Mouse (Mus musculus): Measurements from ENCODE around the gene Glrx5. TPM values are rescaled to one million over a fixed set of nuclear protein-coding genes. Genes with fewer than 3 reads are reported as not detected.

The Glrx5 gene
- polyA plus RNA-seq, 1 experiment: 245 TPM

DNA sequence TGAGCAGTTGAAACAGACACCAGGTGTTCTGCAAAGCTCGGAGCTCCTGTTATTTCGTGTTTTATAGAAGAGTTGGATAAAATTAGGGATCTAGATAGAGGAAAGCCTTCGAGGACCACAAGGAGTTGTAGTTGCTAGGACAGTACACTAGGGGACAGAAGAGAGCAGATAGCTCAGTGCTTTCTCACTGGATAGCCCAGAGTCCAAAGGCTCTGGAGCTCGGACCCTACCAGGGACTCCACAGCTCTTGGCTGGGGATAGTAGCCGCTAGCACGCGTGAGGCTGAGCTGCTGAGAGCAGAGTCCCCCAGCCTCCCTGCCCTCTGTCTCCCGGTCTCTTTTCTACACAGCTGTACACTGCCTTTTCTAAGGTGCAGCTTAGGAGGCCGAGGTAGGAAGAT lies 41.2 kb downstream of the Glrx5 start:
- H3K4me1 ChIP-seq (ENCODE audit: control insufficient read depth): peaks cover 3% of the 10 kb centered on the region; the same call in 1 of the 2 replicates
- no peaks in the 10 kb centered on the region for H3K27me3 ChIP-seq (ENCODE audit: control insufficient read depth)
- H3K4me3 ChIP-seq (replicated peaks): no peak overlapping the region
- TF ChIP-seq GATA1 (IDR thresholded peaks at IDR 0.05; ENCODE audit: low read length) (no peak), TAL1 (IDR thresholded peaks at IDR 0.05; ENCODE audit: low read length) (no peak)
- H3K36me3 ChIP-seq (ENCODE audit: control insufficient read depth): no peaks in the 10 kb centered on the region
- H3K9me3 ChIP-seq (ENCODE audit: control insufficient read depth, low read length): no peaks in the 10 kb centered on the region

DNA sequence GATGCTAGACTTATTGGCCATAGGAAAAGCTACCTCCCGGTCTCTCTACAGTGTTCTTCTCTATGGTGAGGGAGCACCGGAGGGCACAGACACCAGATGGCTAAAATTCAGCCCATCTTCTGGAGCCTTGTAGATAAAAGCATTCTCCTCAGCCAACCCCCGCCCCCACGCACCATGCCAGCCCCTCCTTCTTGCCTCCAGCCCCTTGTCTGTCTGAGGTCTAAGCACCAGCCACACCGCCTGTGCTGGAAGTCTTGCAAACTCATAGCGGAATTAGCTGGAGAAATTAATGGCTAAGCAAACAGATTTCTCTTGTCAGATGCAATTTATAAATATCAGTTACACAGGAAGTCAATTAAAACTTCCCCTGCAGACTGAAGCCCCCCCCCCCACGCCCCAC lies 43.0 kb downstream of the Glrx5 start:
- H3K27me3 ChIP-seq (ENCODE audit: control insufficient read depth): no peaks in the 10 kb centered on the region

DNA sequence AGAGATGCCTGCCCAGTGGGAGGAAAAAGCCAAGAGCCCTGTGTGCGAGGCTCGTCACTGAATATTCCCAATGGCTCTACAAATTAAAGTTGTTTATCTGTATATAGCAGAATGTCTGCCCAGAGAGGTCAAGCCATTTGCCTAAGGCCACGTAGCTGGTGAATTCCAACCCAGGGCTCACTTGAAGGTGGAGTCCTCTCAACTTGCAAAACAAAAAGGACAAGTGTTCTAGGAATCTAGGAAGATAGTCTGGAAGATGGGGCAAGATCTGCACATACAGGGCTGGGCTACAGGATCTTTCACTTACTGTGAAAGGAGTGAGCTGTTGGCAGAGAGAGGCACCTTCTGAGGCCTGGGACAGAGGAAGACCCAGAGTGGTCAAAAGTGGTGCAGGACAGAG lies 44.0 kb downstream of the Glrx5 start:
- Histone ChIP-seq H3K4me3 (replicated peaks) (no peak overlapping the region), H3K9me3 (ENCODE audit: control insufficient read depth, low read length) (no peaks in the 10 kb centered on the region), H3K4me1 (ENCODE audit: control insufficient read depth) (peaks cover 2% of the 10 kb centered on the region; the same call in 1 of the 2 replicates), H3K36me3 (ENCODE audit: control insufficient read depth) (no peaks in the 10 kb centered on the region), H3K27me3 (ENCODE audit: control insufficient read depth) (no peaks in the 10 kb centered on the region)
- no peak for TF ChIP-seq TAL1 (IDR thresholded peaks at IDR 0.05; ENCODE audit: low read length)
- no peak for TF ChIP-seq GATA1 (IDR thresholded peaks at IDR 0.05; ENCODE audit: low read length)

More for the DNA sequence above, 43.0 kb downstream of the Glrx5 start:
- no peak for TF ChIP-seq GATA1 (IDR thresholded peaks at IDR 0.05; ENCODE audit: low read length)
- no peak for TF ChIP-seq TAL1 (IDR thresholded peaks at IDR 0.05; ENCODE audit: low read length)
- no peaks in the 10 kb centered on the region for H3K9me3 ChIP-seq (ENCODE audit: control insufficient read depth, low read length)
- no peaks in the 10 kb centered on the region for H3K36me3 ChIP-seq (ENCODE audit: control insufficient read depth)
- H3K4me1 ChIP-seq (ENCODE audit: control insufficient read depth): peaks cover 2% of the 10 kb centered on the region; the same call in 1 of the 2 replicates
- H3K4me3 ChIP-seq (replicated peaks): no peak overlapping the region

DNA sequence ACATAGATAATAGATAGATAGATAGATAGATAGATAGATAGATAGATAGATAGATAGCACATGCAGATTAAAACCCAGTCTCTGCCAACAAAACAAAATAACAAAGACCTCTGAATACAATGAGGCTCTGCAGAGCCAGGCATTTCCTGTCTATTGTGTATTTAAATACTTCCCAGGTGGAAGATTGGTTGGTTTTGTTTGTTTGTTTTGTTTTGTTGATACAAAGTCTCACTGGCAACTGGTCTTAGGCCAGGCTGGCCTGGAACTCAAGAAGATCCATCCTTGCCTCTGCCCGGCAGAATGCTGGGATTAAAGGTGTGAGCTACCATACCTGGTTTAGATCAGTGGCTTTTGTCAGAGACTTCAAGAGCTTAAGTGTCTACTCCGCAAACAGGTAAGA lies 44.7 kb downstream of the Glrx5 start:
- Histone ChIP-seq H3K4me1 (ENCODE audit: control insufficient read depth) (peaks cover 2% of the 10 kb centered on the region; the same call in 1 of the 2 replicates), H3K27me3 (ENCODE audit: control insufficient read depth) (no peaks in the 10 kb centered on the region), H3K4me3 (replicated peaks) (no peak overlapping the region), H3K9me3 (ENCODE audit: control insufficient read depth, low read length) (peaks cover 2% of the 10 kb centered on the region; the same call in 1 of the 2 replicates), H3K36me3 (ENCODE audit: control insufficient read depth) (no peaks in the 10 kb centered on the region)
- no peak for TF ChIP-seq GATA1 (IDR thresholded peaks at IDR 0.05; ENCODE audit: low read length)
- no peak for TF ChIP-seq TAL1 (IDR thresholded peaks at IDR 0.05; ENCODE audit: low read length)

DNA sequence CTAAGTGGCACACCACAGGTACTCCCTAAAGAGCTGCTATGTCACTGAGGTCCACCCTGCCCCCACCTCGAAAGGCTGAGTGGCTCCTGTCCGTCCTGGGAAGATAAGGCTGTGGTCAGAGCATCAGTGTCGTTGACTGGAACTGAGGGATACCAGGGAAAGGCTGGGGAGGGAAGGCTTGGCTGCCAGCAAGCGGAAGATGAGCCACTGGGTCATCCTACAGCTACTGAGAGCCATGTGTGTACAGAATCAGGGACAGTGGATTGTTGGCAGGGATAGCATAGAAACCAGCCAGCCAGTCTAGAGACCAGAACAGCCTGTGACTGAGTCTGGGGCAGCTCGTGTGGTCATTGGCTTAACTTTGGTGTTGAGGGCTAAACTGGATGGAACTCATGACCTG lies 51.7 kb downstream of the Glrx5 start:
- Histone ChIP-seq H3K4me3 (replicated peaks) (no peak overlapping the region), H3K4me1 (ENCODE audit: control insufficient read depth) (no peaks in the 10 kb centered on the region), H3K27me3 (ENCODE audit: control insufficient read depth) (no peaks in the 10 kb centered on the region), H3K9me3 (ENCODE audit: control insufficient read depth, low read length) (peaks cover 4% of the 10 kb centered on the region; the same call in 1 of the 2 replicates), H3K36me3 (ENCODE audit: control insufficient read depth) (no peaks in the 10 kb centered on the region)
- no peak for TF ChIP-seq TAL1 (IDR thresholded peaks at IDR 0.05; ENCODE audit: low read length)
- TF ChIP-seq GATA1 (IDR thresholded peaks at IDR 0.05; ENCODE audit: low read length): no peak

DNA sequence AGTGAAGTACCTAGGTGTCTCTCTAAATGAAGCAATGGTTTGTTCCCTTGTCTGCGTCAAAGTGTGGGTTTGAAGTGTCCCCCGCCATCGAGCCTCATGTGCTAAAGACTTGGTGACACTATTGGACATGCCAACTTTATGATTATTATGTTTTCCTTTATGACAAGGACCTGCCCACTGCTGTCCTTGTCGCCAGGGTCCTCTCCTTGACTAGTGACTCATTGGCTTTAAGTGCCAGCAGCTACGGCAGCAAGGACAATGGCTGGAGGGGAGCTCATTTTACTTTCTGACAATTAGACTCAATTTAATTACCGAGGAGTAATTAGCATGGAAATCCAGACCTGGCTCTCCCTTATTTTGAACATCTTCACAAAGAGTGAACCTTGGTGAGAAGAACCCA lies 52.3 kb downstream of the Glrx5 start:
- TF ChIP-seq GATA1 (IDR thresholded peaks at IDR 0.05; ENCODE audit: low read length) (no peak), TAL1 (IDR thresholded peaks at IDR 0.05; ENCODE audit: low read length) (no peak)
- H3K27me3 ChIP-seq (ENCODE audit: control insufficient read depth): no peaks in the 10 kb centered on the region
- peaks cover 4% of the 10 kb centered on the region; the same call in 1 of the 2 replicates for H3K9me3 ChIP-seq (ENCODE audit: control insufficient read depth, low read length)
- H3K4me3 ChIP-seq (replicated peaks): no peak overlapping the region
- no peaks in the 10 kb centered on the region for H3K36me3 ChIP-seq (ENCODE audit: control insufficient read depth)
- no peaks in the 10 kb centered on the region for H3K4me1 ChIP-seq (ENCODE audit: control insufficient read depth)

DNA sequence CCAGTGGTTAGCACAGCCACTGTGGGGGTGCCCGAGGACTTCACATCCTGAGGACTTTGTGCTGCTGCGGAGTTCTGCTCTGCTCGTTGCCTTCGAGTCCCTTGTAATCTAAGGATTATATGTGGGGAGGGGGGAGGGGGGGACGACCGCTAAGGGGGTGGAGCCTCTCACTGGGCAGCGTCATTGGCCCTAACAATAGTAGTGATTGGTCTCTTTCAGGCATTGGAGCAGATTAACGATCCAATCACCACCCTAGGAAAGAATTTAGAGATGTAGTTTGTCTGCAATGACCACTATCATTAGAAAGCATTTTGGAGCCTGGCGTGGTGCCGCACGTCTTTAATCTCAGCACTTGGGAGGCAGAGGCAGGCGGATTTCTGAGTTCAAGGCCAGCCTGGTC lies 52.8 kb downstream of the Glrx5 start:
- Histone ChIP-seq H3K36me3 (ENCODE audit: control insufficient read depth) (no peaks in the 10 kb centered on the region), H3K9me3 (ENCODE audit: control insufficient read depth, low read length) (peaks cover 4% of the 10 kb centered on the region; the same call in 1 of the 2 replicates), H3K4me1 (ENCODE audit: control insufficient read depth) (no peaks in the 10 kb centered on the region), H3K27me3 (ENCODE audit: control insufficient read depth) (no peaks in the 10 kb centered on the region), H3K4me3 (replicated peaks) (no peak overlapping the region)
- TF ChIP-seq TAL1 (IDR thresholded peaks at IDR 0.05; ENCODE audit: low read length) (no peak), GATA1 (IDR thresholded peaks at IDR 0.05; ENCODE audit: low read length) (no peak)

DNA sequence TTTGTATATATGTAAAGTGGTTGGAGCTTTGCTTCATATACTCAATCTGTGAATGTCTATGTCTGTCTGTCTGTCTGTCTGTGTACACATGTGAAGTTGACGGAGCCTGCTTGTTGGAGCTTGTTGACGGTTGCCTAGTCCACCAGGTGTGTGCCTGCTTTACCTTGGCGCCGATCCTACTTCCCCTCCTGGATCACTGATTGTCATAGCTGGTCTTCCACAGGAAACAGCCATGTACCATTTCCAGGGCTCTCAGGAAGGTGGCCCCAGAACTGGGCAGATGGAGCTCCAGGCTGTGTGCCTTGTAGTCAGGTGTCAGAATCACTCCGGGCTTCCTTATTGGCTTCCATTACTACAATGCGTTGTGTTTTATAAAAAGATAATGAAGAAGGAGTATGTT lies 54.3 kb downstream of the Glrx5 start:
- TF ChIP-seq GATA1 (IDR thresholded peaks at IDR 0.05; ENCODE audit: low read length) (no peak), TAL1 (IDR thresholded peaks at IDR 0.05; ENCODE audit: low read length) (no peak)
- no peaks in the 10 kb centered on the region for H3K27me3 ChIP-seq (ENCODE audit: control insufficient read depth)
- no peaks in the 10 kb centered on the region for H3K36me3 ChIP-seq (ENCODE audit: control insufficient read depth)
- no peaks in the 10 kb centered on the region for H3K4me1 ChIP-seq (ENCODE audit: control insufficient read depth)
- peaks cover 6% of the 10 kb centered on the region; the same call in 1 of the 2 replicates for H3K9me3 ChIP-seq (ENCODE audit: control insufficient read depth, low read length)
- no peak overlapping the region for H3K4me3 ChIP-seq (replicated peaks)

DNA sequence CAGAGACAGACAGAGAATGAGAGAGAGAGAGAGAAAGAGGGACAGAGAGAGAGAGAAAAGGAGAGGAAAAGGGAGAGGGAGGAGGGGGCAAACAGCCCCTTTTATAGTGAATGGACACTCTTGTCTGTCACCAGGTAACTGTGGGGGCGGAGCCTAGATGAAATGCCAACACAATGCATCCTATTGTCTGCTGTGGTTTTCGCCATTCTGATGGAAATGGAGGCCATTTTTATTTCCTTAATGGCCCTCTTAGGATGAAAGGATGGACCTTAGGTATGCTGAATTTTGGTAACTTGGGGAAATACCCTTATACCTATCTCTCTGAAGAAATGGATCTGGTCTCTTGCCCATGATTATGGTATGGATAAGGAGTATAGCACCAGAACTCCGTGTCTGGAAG lies 54.9 kb downstream of the Glrx5 start:
- no peak for TF ChIP-seq TAL1 (IDR thresholded peaks at IDR 0.05; ENCODE audit: low read length)
- TF ChIP-seq GATA1 (IDR thresholded peaks at IDR 0.05; ENCODE audit: low read length): no peak
- Histone ChIP-seq H3K4me3 (replicated peaks) (no peak overlapping the region), H3K9me3 (ENCODE audit: control insufficient read depth, low read length) (peaks cover 3% of the 10 kb centered on the region; the same call in 1 of the 2 replicates), H3K4me1 (ENCODE audit: control insufficient read depth) (no peaks in the 10 kb centered on the region), H3K27me3 (ENCODE audit: control insufficient read depth) (no peaks in the 10 kb centered on the region), H3K36me3 (ENCODE audit: control insufficient read depth) (no peaks in the 10 kb centered on the region)

DNA sequence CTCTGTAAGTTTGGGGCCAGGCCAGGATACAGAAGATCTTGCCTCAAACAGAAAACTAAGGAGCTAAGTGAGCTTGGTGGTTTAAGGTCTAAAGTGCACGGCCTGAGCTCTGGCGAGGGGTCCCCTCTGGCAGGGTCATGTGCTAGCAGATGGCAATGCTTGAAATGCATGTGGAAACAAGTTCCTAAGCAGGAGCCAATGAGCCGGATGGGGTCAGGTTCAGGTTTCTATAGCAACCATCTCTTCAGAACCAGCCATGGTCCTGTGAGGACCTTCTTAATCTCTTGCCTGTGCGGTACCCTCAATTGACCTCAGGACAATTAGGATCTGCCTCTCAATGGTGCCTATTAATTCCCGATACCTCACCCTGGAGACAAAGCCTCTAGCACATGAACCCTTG lies 56.7 kb downstream of the Glrx5 start:
- no peaks in the 10 kb centered on the region for H3K4me1 ChIP-seq (ENCODE audit: control insufficient read depth)
- TF ChIP-seq TAL1 (IDR thresholded peaks at IDR 0.05; ENCODE audit: low read length): no peak
- H3K27me3 ChIP-seq (ENCODE audit: control insufficient read depth): no peaks in the 10 kb centered on the region
- H3K9me3 ChIP-seq (ENCODE audit: control insufficient read depth, low read length): peaks cover 3% of the 10 kb centered on the region; the same call in 1 of the 2 replicates
- no peaks in the 10 kb centered on the region for H3K36me3 ChIP-seq (ENCODE audit: control insufficient read depth)
- no peak overlapping the region for H3K4me3 ChIP-seq (replicated peaks)
